Mouse (Mus musculus) right cerebral cortex, adult 2 months (tissue): ENCODE measurements around the gene Ydjc.

ENCODE experiments used
- DNase-seq, 2 experiments: peaks; one replicate each; pipeline ENCODE4 v3.0.0; 2021 to 2022; ENCODE audit warnings: low spot score in 2 of 2

Ydjc gene

DNA sequence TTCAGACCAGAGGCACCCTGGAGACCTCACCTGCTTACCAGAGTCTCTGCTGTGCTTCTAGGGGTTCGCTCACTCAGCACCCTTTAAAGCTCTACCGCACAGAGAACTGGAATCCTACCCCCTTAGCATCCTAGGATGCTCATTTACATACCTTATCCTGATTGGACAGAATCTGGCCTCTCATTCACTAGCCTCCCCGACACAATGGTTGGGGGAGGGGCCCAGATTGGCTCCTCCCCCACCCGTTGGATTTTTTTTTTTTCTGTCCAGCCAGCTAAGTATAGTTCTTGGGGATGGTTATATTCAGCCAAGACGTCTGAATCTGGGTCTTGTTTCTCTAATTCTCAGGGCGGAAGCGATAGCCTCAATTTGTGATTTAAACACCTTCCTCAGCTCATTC lies at the start of gene Ydjc:
Gene Ydjc (plus strand): TSS at position 283 of the 400 bp plus-strand sequence.
- DNase-seq: no peak

DNA sequence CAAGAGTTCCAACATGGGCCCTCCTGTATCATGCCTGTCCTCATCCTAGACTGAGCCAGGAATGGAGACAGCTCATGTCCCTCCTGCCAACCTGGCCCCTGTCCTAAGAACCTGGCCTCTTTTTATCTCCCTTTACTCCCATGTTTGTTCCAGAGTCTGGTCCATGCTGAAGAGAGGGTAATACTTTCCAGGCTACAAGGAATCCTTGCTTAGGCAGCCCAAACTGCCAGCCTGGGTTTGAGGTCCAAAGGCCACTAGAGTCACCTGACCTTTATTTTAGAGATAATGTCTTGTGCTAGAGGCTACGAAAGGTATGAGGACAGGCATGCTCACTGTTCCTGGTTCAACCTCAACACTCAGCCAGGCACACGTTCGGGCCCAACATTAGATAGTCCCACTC lies 47.5 kb upstream of the Ydjc start:
- no peak for DNase-seq

- no peak for DNase-seq
These were observed 41.7 kb upstream of the Ydjc start for GRCm38 (mm10) chr16:17102630-17103220.

GRCm38 (mm10) chr16:17104600-17104999 lies 39.8 kb upstream of the Ydjc start:
- DNase-seq: no peak

DNA sequence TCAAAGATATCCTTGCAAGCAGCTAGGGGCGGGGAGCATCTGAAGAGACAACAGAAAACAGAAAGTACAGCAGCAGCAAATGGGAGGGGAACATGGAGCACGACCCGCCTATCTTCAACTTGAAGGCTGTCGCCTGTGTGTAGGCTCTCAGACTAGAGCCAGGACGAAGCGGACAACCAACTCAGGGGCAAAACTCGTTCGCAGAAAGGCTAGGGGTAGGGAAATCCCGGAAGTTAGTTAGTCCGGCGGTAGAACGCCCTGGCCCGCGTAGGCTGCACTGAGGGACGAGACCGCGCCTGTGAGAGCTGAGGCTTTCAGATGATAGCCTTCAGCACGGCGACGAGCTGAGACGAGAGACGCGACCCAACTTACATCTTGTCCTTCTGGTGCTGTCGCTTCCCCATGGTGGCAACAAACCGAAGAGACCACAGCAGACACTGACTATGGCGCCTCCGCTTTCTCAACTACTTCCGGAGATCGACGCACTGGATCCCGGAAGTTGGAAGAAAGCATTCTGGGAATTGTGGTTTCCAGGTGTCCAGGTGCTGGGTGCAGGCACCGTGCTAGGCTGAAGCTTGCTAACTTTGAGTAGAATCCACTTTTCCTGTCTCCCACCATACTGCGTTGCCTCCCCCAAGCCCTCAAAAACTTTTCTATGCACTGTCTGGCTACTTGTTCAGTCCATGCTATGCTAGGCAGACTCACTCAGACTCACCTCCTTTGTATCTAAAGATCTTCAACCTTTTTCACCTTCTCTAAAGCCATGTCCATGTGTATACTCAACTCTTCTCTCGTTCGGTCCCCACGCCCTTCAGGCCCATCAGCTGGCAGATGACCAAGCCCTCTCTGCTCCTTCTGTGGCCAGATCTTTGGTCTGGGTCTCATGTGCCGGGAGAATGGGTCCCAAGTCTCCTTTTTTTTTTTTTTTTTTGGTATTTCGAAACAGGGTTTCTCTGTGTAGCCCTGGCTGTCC lies 33.4 kb upstream of the Ydjc start, which contains the start of gene Ppil2:
Gene Ppil2 (minus strand): TSS at position 487 of the 973 bp plus-strand sequence.
- DNase-seq: peak; percentile 77 to 81

GRCm38 (mm10) chr16:17117309-17117799 lies 27.1 kb upstream of the Ydjc start:
- DNase-seq: no peak

GRCm38 (mm10) chr16:17121569-17121968 lies 22.9 kb upstream of the Ydjc start:
- no peak for DNase-seq

- DNase-seq: no peak
These were observed 20.1 kb upstream of the Ydjc start for GRCm38 (mm10) chr16:17124119-17124870.

DNA sequence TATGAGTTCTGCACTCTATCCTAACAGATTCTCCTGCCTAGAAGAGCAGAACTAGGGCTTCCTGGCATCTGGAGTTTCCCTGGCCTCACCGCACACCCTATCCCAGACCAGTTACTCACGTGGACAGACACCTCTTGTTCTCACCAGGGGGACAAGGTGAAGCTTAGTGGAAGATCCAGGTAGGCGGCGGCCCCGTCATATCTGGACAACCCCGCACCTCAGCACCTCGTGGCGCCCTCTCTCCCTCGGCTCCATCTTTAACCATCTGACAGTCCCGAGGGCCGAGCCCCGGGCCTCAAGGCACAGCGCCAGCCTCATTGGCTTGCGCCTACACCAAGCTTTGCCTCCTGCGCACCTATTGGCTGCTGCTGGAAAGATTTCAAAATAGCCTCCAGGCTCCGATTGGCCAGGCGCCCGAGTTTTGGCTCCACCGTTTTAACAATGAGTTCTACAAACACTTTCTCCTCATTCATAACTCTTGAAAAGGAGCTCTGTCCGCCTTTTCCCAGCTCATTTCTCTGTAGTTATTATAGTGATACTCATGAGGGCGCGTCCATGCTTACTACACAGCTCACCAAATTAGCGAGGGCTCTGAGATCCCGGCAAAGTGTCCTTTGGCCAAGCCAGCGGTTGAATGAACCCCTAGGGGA lies 19.4 kb upstream of the Ydjc start, which contains the start of gene 2610318N02Rik:
Gene 2610318N02Rik (minus strand): TSS at position 297 of the 650 bp plus-strand sequence.
- DNase-seq: peak; percentile 72 to 81

- DNase-seq: peak; percentile 31 to 54
These were observed 17.1 kb upstream of the Ydjc start for GRCm38 (mm10) chr16:17127292-17127691.

- peak in 1 of 2 experiments; percentile 28 for DNase-seq
These were observed 13.0 kb upstream of the Ydjc start for GRCm38 (mm10) chr16:17131191-17132088.

GRCm38 (mm10) chr16:17132089-17132905 lies 12.1 kb upstream of the Ydjc start, which contains the start of gene Sdf2l1:
TSS of gene Sdf2l1 (minus strand) at chr16:17132383.
- DNase-seq: peak; percentile 98 to 99

GRCm38 (mm10) chr16:17132906-17133200 lies 11.6 kb upstream of the Ydjc start:
- no peak for DNase-seq

DNA sequence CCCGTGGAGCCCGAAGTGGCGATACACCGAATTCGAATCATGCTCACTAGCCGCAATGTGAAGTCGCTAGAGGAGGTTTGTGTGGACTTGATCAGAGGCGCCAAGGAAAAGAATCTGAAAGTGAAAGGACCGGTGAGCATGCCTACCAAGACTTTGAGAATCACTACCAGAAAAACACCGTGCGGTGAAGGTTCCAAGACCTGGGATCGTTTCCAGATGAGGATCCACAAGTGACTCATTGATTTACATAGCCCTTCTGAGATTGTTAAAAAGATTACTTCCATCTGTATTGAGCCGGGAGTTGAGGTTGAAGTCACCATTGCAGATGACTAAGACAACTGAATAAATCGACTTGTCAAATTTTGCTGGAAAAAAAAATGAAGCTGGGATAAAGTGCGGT lies 7.1 kb upstream of the Ydjc start:
- DNase-seq: no peak

DNA sequence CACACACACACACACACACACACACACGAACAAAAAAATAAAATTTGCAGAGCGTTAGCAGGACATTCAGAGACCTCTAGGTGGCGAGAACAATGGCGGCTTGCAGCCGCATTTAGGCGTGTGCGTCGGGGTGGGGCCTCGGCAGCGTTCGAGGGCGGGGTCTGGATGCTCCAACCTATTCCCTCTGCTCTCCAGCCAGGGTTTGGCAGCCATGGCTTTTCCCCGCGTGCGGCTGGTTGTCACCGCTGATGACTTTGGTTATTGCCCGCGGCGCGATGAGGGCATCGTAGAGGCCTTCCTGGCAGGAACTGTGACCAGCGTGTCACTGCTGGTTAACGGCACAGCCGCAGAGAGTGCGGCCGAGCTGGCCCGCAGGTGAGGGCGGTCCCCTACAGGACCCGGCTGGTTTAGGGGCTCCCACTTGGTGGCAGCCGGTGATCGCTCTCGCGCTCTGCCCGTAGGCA lies 2.4 kb downstream of the Ydjc start, which contains the start of gene Ccdc116:
Gene Ccdc116 (minus strand): TSS at position 458 of the 464 bp plus-strand sequence.
- peak; percentile 79 for DNase-seq

GRCm38 (mm10) chr16:17147391-17147929 lies 3.0 kb downstream of the Ydjc start:
- DNase-seq: peak; percentile 35 to 49

- no peak for DNase-seq
These were observed 3.7 kb downstream of the Ydjc start for GRCm38 (mm10) chr16:17148084-17148483.

DNA sequence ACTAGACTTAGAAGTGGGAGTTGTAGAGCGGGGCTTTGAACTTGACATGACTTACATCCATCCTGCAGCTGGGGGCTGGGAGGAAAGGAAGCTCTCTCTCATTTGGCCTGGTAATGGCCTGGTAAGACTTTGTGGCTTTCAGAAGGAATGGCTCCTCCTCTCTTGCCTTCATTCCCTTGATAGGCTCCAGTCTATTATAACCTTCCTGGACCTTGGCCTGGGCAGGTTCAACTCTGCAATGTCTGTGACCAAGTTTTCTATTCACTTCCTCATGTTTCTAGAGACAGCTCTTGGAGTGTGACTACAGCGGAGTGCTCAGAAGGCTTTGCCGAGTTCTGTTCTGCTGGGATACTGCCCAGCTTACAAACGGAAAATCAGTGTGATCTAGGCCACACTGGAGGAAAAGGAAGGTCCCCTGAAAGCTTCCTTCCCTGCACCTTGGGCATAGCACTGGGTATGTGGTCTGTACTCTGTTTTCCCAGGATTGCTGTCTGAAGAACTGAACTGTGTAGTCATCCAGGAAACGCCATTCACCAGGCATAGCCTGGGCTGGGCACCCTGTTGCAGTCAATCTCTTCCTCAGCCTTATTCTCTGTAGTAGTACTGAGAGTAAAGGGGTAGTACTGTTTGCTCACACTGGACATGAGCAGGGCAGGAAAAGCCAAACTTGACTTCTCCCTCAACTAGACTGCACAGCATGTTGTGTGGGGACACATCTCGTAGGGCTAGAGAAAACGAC lies 6.3 kb downstream of the Ydjc start:
- DNase-seq: no peak
